Mouse (Mus musculus) activated CD4-positive, CD25-positive, alpha-beta regulatory T cell, adult 4 months (primary cell): ENCODE measurements around the gene Efhd1. TPM values are rescaled to one million over a fixed set of nuclear protein-coding genes. Genes with fewer than 3 reads are reported as not detected.

Experiments used
- ATAC-seq: one replicate; pipeline ENCODE4 v1.8.0; 2017
- polyA plus RNA-seq, 2 experiments: library from polyadenylated mRNA; unstranded; fragments of 100-300 nt; shearing (Covaris generic); gene quantifications; one replicate each; pipeline ENCODE4 v1.2.1; 2017

Efhd1 gene
- polyA plus RNA-seq, 2 experiments from 2014 or later, result not detected

DNA sequence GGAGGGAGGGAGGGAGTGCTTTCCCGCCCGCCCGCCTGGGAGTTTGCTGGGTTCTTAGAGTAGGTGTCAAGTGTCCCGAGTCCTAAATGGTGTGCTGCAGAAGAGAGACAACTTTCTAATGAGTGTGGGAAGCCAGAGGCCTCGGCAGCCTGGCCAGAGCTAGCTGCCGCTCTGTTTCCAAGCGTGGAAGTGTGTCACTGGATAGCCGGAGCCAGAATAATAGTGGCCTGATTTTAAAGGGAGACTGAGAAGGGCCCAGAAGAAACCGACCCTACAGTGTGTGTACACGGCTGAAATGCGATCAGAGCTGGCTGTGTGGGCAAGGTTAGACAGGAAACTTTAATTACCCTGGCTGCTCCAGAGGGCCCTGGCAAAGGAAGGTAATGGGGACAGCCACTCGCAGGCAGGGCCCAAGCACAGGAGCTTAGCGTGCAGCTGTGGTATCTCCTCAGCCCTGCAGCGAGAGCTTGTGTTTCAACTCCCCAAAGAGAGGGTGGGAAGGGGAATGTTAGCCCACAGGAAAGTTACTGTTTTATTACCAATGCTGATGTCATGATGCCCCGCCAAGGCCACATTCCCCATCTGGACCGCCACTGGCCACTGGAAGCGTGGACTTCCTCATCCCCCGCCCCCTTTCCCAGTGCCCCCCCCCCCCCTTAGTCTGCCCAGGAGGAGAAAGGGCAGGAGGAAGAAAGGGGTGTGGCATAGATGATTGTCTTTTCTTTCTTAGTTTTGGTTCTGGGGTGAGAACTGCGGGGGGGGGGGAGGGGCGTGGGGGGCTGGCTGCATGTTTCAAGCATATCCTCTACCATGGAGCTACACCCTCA is 6.7 kb downstream of the Efhd1 start:
- no peak for ATAC-seq

GRCm38 (mm10) chr1:87271596-87271995 is 7.4 kb downstream of the Efhd1 start:
- no peak for ATAC-seq

DNA sequence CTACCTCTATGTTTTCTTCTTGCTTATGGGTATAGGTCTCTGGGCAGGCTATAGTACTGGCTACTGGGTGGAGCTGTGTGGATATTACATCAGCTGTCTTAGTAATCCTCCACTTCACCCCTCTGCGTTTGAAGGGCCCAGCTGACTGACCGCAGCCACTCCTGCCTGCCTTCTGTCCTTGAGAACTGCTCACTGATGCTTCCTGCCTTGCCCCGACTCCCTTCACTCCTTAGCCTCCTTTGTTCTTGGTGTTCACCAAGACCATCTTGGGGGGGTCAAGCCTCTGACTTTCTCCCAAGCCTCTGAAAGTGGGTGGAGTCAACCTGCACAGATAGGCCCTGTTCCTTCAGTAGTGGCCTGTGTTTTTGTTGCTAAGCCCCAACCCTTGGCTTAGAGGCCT is 8.3 kb downstream of the Efhd1 start:
- no peak for ATAC-seq

DNA sequence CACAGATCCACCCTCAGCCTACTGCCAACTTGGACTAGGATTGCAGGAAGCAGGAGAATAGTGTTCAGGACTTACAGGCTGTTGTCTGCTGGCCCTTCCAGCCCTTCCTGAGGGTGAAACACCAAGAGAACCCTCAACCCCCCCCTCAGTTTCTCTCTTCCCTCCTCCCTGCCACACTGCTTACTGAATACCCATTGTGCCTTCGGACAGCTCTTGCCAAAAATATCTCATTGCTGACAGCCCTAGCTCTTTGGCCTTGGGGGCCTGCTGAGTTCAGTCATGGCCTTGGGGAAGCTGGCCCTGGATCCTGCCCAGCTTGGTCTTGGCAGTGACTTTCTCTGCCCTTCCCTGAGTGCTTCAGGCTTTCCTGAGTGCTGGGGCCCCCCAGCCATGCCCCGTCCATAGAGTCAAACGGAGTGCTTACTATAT is 9.4 kb downstream of the Efhd1 start:
- ATAC-seq, result no peak

GRCm38 (mm10) chr1:87274134-87274533 is 10.0 kb downstream of the Efhd1 start:
- no peak for ATAC-seq

DNA sequence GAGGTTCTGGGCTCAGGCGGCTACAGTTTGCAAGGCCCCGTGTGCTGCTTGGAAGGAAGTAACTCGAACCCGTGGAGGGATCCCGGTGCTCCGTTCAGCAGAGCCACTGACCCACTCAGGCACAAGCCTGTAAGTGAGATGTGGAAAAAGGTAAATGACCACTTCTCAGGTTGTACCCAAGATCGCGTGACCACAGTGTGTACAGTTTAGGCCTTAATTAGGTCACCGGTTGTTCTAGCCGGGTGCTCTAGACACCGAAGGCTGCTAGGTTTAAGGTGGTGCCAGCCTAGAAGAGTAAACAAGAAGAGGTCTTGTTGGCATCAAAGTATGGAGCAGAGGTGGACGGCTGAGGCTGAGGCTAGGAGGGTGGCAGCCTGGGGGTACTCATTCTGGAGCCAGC is 11.0 kb downstream of the Efhd1 start:
- ATAC-seq, result no peak

- no peak for ATAC-seq
Measured at GRCm38 (mm10) chr1:87276056-87276455, 11.9 kb downstream of the Efhd1 start.

DNA sequence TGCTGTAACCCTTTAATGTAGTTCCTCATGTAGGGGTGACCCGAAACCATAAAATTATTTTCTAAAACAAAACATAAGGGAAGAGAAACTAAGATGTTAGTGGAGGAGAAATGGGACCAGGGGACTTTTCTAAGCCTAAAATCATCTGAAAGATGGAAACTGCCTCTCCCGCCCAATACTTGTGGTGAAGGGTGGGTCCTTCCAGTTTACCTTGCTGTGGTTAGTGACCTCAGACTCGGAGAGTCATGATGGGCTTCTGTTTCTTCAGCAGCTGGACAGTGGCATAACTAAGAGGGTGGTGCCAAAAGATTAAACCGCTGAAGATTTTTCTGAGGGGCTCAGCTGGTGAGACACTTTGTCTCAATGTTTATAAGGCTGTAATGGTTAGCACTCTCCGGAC is 16.1 kb downstream of the Efhd1 start:
- no peak for ATAC-seq

- ATAC-seq, result no peak
Measured at GRCm38 (mm10) chr1:87281599-87282412, 17.6 kb downstream of the Efhd1 start.

- ATAC-seq, result no peak
Measured at GRCm38 (mm10) chr1:87282413-87282788, 18.2 kb downstream of the Efhd1 start.

DNA sequence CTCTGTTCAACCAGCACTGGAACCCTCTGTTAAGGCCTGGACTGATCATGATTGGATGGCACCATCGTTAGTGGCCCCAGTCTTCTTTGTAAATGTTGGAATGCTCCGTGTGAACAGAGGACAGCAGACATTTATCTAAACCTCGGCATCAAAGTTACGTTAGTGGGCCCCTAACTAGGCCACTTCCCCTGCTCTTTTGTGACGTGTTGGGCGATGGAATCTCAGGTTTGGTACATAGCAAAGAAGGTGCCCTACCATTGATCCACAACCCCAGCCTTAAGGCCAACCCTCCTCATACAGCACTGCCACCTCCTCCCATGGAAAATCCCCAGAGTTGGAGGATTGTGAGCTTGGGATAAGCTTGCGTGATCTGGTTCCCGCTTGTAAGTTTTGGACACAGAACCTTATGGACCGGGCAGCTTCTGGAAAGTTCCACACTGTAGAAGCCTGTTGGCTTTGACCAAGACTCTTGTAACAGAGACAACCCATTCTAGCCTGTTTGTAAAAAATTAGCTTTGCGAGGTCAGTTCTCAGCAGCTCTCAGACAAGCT is 19.3 kb downstream of the Efhd1 start:
- ATAC-seq, result no peak

DNA sequence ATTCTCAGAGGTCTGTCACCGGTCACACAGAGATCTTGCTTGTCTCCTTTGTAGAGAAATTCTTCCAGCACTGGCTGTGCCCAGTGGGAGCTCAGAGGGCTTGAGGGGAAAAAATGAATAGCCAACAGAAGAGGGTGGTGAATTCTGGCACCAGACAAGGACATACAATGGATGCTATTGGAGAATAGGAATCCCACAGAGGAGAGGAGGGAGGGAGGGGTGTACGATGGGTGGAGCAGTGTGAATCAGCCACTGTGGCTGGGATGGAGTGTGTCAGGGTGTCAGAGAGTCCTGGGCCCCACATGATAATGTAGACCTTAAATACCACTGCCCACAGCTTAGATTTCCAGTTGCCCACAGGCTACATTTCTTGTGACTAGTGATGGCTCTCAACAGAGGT is 22.9 kb downstream of the Efhd1 start:
- no peak for ATAC-seq

DNA sequence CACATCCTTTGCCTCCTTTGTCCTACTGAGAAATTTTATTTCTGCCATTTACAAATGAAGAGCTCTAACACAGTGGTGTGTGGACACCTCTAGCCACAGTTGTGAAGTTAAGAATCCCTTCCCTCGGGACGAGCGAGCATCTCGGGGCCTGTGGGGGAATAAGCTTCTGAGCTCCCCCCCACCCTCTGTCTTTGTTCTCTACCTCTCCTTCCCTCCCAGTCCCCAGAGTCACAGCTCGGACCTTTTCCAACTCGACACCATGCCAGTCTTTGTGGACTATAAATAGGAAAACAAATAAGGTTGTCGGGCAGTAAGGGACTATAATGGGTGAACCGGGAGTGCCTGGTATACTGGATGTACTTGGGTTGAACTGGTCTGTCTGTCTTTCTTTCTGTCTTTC is 27.3 kb downstream of the Efhd1 start:
- ATAC-seq, result no peak

- no peak for ATAC-seq
Measured at GRCm38 (mm10) chr1:87292420-87293190, 28.4 kb downstream of the Efhd1 start.

GRCm38 (mm10) chr1:87294063-87294710 is 30.0 kb downstream of the Efhd1 start:
- no peak for ATAC-seq

GRCm38 (mm10) chr1:87294951-87295350 is 30.8 kb downstream of the Efhd1 start:
- no peak for ATAC-seq

- no peak for ATAC-seq
Measured at GRCm38 (mm10) chr1:87297346-87297925, 33.3 kb downstream of the Efhd1 start.

- ATAC-seq, result no peak
Measured at GRCm38 (mm10) chr1:87300360-87301286, 36.5 kb downstream of the Efhd1 start.

DNA sequence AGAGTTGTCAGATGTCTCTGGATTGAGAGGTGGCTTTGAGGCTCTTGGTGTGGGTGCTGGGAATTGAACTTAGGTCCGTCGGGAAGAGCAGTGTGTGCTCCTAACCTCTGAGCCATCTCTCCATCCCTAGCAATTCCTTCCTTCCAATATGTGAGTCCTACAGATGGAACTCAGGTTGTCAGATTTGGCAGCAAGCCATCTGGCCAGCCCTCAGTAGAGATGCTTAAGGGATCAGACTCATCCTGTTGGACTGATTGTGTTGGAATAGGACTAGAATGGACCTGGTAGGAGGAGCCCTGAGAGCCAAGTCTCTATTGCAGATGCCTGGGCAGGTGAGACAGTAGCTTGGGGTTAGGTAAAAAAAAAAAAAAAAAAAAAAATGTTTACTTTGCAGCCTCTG is 37.8 kb downstream of the Efhd1 start:
- ATAC-seq, result no peak

DNA sequence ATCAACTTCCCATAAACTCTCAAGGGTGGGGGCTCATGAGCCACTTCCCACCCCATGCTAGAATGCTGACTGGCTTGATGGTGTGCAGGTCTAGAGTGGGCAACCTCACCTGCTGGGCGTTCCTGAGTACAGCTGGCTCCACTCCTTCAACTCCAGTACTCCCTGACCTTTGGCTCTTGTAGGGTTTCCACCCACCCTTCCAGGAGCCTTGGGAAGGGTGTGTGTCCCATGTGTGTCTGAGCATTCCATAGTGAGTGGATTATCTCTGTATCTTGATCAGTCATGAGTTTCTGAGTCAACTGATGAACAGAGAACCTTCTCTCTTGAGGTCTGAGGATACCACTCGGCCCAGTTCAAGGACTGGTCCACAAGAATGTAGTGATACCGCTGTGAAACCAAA is 44.8 kb downstream of the Efhd1 start:
- no peak for ATAC-seq

GRCm38 (mm10) chr1:87309621-87310020 is 45.5 kb downstream of the Efhd1 start:
- no peak for ATAC-seq
